Mouse (Mus musculus): ENCODE measurements around the gene Dusp2.

Gene Dusp2

DNA sequence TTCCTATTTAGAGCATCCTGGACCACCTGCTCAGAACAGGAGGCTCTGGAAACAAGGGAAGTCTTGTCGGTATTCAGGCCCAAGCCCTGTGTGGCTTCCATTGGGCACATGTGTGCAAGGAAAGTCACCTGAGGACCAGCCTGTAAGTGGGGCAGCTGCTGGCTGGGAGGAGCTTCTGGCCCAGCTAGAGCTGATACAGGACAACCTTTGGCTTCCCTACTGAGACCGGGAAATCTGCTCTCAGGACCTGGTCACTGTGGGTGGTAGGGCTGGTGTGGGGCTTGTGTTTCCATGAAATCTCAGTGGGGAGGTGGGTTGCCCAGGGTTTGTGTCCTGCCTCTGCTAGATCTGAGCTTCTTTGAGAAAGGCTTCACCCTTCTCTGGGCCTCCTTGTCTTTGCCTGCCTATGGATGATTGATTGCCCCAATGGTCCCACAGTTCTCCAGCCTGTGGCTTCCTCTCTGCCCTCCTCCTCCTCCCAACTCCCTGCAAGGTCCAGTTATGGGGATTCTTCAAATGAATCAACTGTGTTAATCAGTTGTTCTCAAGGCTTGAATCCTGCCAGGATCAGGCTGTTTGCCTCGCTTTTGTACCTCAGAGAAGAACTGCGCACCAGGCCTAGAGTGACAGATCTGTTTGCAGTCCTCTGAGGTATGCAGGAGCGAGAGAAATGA, 33.9 kb downstream of the Dusp2 start:
- no peak for DNase-seq (ENCODE audit: low spot score)

DNA sequence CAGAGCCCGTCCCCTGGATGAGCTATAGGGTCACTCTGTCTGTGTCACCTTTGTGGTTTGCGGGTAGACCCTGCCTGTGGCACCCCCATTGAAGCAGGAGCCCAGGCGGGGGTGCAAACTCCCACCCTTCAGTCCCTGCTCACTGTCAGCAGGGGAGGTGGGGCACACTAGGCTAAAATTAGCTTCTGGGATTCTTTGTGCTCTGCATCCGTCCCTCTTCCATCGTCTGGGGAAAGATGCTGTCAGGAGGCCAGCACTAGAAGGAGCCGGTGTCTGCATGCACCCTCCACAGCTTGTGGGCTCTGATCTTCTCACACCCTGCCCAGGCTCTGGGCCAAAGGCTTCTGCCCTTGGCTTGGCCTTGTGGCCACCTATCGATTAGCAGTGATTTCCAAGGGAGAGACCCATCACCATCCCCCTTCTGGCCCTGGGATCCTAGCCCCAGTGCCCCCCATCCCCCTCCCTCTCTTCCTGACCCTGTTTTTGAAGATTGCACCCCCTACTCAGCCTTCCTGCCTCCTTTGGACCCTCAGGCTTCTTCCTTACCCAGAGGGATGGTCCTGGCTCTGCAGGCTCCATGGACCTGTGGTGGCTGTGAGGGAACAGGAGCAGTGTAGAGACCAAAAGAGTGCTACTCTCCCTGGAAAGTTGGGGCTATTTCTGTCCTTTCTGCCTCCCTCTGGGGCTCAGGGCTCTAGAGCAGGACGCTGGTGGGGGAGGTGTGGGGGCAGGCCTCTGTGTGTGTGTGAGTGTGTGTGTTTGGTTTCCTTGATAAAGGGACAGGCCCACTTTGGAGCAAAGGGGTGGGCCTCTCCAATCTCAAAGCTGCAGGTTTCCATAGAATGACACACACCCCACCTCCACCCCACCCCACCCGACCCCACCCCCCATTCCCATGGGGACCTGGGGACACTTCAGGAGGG, 34.9 kb downstream of the Dusp2 start:
- DNase-seq (ENCODE audit: low spot score), result no peak

DNA sequence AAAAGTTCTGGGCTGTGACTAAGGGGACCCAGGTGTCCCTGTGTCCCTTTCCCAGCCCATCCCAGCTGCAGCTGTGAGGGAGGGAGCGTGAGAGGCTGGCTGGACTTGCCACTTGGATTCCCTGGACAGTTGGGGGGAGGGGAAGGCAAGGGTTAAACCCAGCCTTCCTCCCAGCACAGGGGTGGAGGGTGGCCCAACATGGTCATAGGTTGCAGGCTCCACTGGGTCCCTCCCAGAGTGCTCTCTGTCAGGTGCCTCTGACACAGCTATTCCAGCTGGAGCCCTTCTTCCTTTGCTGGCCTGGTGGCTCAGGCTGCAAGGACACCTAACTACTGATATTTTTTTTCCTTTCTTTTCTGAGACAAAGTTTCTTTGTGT, 35.5 kb downstream of the Dusp2 start:
- DNase-seq (ENCODE audit: low spot score), result no peak

DNA sequence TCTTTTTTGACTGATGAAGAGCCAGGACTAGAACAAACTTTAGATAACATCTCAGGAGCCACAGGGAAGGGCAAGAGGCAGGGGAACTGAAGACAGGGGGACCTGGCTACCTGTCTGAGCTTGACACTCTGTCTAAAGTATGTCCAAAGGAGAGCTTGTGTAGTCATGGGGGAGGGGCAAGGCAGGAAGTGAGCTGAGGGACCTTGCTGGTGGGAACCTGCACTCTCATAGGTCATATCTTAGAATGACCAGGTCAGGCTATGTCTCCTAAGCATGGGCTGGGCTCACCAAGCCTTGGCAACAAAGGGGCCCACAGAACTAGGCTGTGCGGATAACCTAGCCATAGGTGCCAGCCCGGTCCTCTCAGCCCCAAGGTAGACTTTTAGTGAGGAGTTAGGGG, 36.1 kb downstream of the Dusp2 start:
- no peak for DNase-seq (ENCODE audit: low spot score)

DNA sequence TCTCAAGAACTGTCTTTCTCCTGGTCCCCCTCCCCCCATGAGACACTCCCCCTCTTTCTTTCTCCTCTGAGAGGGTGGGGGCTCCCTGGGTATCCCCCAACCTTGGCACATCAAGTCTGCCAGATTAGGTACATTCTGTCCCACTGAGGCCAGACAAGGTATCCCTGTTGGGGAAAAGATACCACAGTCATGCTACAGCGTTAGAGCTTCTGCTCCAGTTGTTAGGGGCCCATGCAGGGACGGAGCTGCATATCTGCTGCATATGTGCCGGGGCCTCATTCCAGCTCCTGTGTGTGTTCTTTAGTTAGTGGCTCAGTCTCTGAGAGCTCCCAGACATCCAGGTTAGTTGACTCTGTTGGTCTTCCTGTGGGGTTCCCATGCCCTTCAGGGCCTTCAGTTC, 38.2 kb downstream of the Dusp2 start:
- DNase-seq (ENCODE audit: low spot score), result no peak

DNA sequence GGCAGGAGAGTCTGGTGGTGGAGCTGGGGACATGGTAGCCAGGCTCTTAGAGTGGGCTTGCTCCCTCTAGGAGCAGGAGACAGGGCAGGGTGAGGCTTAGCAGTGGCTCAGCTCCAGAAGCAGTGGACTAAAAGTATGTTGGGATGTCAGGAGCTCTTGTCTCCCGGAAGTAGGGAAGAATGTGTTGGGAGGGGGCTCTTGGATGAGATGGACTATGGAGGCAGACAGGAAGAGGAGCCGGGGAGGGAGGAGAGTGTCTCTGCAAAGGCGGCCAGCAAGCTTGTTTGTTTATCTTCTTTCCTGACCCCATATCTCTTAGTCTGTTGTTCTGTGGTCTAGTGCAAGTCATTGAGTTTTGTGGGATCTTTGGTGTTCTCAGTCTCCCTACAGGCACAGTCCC, 39.1 kb downstream of the Dusp2 start:
- DNase-seq (ENCODE audit: low spot score), result no peak

DNA sequence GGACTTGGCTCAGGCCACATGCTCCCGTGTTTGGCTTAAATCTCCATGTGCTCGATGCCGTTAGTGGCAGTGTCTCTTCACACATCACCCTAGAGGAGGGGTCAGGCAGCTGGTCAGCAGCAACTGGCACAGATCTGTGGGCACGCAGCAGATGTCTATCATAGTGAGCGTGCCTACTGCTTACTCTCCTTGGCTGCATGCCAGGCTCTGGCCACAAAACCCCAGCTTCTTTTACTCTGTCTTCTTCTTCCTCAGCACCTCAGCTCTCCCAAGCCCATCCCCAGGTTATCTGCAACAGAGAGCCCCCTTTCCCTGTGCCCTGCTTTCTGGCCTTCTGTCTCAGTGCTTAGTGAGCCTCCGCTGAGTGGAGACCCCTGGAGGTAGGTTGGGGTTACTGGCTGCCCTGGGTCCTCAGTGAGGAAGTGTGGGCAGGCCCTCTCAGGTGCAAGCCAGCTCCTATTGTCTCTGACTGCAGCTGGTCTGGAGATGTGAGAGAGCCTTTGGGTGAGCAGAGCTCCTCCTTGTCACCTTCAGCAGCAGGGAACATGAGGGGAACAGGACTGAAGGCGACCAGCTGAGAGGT, 39.9 kb downstream of the Dusp2 start:
- peak; percentile 53 for DNase-seq (ENCODE audit: low spot score)

DNA sequence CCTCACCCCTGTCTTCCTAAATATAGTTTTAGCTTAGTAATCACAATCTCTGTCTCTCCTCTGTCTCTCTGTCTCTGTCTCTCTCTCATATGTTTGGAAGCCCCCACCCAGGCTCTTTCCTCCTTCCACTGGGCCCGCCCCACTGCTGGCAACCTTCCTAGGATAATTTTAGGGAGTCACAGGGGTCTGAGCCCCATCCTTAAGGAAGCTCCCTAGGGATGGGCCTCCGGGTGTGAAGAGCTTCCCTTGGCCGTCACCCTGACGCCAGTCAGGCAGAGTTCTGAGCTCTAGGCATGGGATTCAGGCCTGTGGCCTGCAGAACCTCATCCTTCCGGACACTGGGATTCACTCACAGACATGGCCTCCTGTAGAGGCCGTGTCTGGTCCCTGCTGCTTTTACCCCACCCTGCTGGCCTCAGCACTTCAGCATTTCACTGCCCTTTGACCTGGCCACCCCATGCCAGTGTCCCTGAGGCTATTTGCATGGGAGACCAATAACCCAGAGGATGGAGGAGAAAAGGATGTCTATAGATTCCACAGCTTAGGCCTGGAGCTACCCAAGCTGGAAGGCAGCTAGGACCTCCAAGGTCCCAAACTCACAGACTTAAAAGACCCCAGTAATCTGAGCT, 40.6 kb downstream of the Dusp2 start:
- no peak for DNase-seq (ENCODE audit: low spot score)

DNA sequence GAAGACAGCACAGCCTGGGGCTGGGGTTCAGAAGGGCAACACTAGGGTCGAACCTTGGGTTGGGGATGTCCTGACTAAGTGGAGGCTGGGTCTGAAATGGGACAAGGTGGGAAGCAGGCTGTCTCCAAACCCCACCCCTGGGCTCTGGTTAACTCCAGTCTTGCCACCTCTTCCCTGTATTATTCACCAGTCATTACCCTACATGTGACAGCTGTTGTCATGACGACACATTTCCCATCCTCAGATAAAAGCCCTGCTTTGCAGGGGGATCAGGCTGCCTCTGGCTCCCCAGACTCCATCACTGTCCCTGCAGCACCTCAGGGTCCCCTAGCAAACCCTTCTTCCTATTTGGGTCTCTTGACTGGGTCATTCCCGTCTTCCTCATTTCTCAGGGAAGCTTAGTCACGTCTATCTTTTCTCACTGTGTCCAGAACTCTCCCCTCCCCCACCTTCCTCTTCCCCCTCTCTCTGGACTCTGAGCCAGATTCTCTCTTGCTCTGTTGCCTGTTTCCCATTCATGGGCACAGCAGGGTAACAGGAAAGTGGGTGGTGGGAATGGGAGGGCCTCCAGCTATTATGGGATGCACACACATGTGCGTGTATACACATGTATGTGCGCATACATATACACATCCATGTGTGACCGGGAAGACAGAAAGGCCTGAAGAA, 42.1 kb downstream of the Dusp2 start:
- peak; percentile 34 for DNase-seq (ENCODE audit: low spot score)

DNA sequence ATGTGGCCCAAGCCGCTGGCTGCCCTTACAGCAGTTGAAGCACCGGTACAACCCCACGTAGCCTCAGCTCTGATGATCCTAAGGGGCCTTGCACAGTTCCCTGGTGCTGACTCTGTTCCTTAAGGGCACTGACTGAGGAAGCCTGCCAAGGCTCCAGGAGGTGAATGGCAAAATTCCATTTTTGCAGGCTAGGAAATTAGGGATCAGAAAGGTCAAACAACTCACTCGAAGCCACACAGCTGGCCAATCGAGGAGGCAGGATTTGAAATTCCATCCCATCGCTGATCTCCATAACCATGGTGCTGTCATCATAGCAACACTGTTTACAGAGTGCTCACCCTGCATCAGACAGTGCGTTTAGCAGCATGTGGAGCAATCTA, 42.6 kb downstream of the Dusp2 start:
- no peak for DNase-seq (ENCODE audit: low spot score)

DNA sequence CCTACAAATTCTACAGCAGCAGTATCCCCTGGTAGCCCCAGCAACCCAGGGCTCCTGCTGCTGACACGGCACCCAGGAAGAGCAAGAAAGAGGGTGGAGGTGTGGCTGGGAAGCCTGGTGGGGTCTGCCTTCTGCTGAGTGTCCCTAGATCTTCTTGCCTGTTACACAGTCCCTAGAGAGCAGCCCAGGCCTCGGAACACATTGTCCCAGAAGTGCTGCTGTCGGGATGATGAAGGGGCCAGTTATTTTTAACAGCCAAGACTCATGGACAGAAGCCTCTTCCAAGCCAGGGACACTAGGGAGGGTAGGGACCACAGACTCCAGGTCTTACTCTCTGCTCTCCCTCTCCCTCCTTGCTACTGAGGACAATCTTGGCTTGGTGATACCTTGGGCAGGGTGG, 43.3 kb downstream of the Dusp2 start:
- DNase-seq (ENCODE audit: low spot score), result no peak

DNA sequence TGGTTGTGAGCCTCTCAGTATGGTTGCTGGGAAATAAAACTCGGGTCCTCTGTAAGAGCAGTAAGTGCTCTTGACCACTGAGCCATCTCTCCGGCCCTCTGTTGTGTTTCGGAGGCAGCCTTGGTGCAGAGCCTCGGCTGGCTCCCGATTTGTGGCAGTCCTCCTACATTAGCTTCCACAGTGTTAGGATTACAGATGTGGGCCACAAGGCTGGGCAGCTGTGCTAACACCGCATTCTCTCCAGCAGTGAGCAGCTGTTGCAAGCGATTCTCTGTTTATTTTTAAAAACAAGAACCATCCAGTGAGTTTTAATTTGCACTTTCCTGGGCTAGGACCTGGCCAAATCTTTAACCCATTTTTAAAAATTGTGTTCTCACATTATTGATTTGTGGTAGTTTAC, 47.9 kb downstream of the Dusp2 start:
- no peak for DNase-seq (ENCODE audit: low spot score)

DNA sequence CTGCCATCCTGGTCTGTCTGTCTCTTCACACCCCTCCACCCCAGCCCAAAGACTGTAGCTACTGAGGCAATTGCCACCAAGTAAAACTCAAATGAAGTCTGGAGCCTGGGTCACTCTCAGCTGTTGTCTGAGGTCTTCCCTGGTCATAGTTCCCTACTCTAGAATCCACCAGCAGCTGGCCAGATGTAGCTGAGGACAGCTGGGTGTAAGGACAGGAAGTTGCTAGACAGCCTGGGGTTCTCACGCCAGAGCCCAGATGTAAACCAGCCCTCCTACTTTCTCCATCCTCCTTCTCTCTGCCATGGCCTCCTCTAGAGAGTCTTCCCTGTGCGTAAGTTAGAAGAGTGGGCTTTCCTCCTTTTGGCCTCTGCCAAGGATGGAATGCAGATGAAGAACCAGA, 51.6 kb downstream of the Dusp2 start:
- no peak for DNase-seq (ENCODE audit: low spot score)
